Mouse (Mus musculus) yolk sac, embryonic 10.5 days (tissue): ENCODE data around the gene Smim6.

Source experiments
- DNase-seq: peaks from one replicate; pipeline ENCODE4 v3.0.0-alpha.2; 2017; ENCODE audit warnings: low spot score

The Smim6 gene

DNA sequence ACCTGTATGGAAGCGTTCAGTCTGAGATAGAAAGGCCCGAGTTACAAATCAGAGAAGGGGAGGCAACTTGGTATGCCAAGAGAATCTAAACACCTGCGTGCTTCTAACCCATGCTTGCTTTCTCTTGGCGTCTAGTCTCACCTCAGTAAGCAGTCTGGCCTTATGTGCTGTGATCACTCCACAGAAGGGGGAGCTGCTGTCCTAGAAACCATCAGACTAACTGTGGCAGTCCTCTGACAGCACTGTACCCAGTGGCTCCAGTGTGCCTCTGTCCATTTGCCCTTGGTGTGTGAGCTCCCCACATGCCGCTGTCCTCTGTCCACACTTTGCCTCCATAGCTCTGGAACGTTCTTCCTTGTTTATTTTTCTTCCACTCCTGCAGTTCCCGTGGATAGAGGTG lies 30.2 kb downstream of the Smim6 start:
- no peak for DNase-seq

DNA sequence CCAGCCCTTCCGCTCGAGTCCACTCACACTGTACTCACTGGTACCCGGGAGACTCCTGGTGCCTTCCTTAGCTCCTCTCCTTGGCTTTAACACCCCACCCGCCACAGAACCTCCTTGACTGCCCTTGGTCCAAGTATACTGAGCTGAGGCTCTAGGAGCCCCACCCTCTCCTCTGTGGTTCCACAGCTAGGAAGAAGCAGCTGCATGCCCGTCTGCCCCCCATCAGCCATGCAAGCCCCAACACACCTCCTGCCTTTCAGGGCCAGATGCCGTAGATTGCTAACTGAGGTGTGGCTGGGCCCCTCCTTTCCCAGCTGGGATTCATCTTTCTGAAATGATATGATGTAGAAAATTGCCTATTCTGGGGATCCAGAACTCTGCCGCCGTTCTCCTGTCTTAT lies 33.4 kb downstream of the Smim6 start:
- no peak for DNase-seq

DNA sequence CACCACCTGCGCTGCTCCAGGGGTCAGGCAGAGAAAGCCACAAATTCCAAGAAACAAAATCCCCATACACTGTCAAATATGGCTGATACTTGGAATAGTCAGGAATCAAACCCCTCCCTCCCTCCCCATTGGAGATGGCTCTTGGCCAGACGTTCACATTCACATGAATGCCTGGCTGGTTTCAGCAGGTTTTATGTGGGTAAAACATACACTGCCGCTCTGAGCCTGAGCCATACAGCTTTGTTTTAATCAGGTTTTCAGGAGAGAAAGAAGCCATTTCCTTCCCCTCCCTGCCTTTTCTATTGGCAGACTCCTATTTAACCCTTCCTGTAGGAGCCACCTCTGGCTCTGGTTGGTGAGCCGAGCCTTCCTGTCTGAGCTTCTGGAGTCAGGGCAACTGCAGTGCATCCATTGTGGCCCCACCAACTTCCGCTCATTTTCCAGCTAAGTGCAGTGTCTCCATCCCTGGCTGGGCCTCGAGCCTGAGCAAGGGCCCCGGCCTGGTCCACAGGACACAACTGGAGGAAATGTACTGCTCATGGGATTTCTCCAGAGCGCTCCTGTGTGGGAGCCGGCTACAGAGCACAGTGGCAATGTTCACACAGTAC lies 34.5 kb downstream of the Smim6 start:
- DNase-seq: no peak

DNA sequence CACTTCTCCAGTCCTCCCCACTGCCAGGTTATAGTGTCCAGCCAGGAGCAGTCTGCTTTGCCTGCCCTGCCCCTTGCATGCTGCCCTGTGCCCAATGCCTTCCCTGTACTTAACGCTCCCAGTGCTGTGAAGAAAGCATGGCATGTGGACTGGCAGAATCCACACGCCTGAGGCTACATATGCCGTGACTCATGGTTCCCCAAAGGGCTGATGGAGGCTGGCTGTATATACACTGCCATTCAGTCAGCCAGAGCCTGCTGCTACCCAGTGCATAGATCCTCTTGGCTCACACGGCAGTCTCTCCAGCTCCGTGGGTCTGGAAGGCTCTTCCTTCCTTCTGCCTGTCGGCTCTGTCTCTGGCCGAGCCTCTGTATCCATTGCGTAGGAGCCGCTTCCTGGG lies 36.5 kb downstream of the Smim6 start:
- DNase-seq: no peak

DNA sequence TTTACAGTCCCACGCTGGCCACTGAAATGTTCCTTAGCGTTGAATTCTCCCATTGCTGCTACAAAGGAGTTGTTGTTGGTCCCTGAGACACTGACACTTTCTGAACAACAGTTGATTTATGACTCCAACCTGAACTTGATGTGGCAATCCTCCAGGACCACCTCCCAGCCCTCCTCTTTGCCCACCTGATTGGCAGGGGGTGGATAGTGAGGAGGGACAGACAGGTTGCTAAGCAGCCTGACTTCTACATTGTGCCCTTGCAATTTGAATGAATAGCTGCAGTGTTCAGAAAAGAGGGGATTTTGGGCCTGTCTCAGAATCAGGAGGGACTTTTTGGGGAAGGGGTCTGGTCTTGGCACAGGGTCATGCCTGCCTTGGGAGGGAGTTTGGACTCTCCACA lies 38.9 kb downstream of the Smim6 start:
- no peak for DNase-seq

DNA sequence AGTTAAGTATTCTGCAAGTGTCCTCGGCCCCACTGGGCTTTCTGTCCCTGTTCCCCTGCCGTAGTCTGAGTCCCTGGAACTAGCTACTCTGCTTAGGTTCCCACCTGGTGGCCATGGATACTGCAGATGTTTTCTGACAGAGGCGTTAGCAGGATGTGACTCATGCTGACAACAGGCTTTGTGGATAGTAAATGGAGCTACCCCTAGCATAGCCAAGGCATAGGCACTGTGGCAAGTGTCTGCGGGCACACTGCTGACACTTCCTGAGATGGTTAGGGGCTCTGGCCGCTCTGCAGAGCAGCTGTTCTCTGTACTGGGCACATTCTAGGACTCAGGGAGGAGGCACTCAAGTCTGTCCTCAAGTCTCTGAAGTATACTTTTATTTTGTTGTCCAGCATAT lies 42.9 kb downstream of the Smim6 start:
- DNase-seq: no peak

DNA sequence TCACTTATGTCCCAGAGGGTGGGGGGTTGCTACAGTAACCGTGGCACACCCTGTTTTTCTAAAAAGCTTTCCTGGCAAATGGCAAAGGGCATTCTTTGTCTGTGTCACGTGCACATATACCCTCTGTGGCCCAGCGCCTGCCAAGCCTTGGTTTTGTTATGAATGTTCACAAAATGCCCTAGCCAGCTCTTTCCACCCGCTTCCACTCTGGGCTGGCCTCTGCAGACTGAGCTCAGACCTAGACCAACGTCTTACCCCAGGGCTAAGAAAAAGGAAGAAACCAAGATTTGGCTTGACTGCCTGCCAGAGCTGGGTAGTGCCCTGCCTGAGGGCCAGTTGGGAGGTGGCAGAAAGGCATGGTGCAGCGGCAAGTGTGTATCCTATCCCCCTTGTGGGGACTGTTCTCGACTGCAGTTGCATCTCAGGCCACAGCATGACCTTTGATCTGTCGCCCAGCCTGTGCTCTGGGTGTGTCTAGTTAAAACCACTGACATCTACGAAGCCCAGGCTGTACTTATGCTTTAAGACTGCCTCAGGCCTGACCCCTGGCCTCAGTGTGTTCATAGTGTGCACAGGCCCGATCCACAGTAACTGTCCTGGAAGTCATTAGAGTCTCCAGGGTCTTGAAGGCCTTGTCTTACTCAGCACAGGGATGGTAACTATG lies 43.5 kb downstream of the Smim6 start:
- DNase-seq: peak; percentile 85

DNA sequence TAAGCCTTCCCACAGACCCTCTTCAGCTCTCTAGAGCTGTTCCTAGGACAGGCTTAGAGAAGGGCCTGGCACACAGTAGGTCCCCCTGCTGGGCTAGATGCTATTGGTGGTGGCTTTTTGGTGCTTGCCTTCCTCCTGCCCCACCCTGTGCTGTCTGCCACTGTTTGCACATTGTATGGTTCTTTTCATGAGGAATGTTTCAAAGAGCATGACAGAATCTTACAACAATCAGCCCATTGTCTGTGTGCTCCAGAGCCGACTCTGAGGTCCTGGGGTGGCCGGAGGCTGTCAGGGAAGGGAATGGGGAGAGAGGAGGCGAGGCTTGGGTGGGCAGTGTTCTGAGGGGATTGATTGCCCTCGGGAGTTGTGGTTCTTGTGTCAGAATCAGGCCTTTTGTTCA lies 44.6 kb downstream of the Smim6 start:
- DNase-seq: no peak

DNA sequence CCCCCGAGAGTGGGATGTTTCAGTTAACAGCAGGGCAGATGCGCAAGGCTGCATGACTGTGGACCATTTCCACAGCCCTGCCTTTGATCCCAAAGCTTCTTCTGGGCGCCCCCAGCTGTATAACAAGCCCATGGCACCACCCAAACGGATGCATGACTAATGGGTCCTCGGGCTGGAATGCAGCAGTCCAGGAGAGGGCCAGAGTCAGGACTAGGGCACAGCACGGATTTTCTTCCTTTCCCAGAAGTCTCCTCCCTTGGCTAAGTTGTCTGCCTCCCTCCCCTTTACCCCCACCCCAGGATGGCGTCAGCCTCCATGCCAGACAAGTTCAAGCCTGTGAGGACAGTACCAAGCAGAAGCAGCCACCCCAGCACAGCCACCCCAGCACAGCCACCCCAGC lies 46.2 kb downstream of the Smim6 start:
- DNase-seq: no peak

DNA sequence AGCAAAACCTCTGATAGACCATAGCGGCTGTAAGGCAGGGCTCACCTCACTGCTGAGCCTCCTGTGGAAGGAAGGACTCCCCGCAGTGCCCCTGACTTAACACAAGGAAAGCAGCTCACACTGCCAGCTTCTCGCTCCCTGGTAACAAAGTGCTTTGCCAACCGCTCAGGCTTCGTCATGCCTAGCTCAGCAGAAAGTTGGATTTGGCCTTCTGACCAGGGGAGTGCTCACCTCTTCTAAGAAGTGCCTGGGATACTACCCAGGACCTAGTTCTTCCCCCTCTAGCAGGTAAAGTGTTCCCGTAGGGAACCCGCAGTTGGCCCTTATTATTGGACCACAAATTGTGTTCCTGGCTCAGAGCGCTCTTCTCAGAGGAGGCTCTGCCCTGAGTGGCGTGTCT lies 47.2 kb downstream of the Smim6 start:
- DNase-seq: no peak

DNA sequence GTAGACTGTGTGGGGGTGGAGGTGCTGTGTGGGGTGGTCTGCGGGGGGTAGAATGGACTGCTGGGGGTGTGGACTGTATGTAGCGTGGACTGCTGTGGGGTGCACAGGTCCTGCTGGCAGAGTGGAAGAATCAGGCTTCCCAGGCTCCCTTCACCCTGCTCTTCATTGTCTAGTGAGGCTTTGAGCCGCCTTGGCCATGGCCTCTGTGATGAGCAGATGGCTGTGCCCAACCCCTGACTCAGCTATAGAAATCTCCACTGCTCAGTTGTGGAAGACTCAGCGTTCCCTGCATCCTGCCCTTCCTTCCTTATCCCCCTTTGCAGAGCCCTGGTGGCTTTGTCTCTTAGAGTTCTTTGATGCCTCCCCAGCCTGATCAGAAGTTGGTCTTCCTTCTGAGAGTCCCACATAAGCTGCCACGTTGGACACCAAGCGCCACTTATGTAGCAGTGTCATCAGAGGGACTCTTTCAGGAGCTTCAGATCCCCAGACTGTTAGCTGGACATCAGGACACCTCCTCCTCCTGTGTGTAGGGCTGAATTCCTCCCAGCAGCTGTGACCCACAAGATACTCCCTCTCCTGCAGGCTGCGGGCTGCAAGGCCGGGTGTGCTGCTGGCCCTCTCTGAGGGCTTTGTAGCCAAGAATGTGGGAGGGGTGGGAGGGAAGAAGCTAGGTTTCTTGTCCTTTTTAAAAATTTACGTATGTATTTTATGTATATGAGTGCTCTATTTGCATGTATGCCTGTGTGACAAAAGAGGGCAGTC lies 51.0 kb downstream of the Smim6 start:
- DNase-seq: no peak
